Mouse (Mus musculus): ENCODE data around the gene Golgb1.

The Golgb1 gene

DNA sequence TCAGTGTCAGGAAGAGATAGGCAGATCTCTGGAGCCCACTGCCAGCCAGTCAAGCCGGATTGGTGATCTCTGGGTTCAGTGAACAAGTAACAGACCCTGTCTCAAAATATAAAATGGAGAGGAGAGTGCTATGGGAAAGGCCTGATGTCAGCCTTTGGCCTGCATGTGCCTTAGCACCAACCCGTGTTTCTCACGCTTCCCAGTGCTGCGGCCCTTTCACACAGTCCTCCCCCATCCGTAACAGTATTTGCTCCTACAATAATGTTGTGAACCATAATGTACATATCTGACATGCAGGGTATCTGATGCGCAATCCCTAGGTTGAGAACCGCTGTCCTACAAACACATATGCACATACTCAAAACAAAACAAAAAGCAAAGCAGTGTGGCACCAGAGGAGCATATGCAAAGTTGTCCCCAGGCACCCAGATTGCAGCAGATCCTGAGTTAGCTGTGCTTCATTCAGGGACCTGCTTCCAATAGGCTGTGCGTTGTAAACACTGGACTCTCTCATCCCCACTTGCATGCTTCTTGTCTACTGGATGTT, 46.2 kb downstream of the Golgb1 start:
- no peak for DNase-seq

DNA sequence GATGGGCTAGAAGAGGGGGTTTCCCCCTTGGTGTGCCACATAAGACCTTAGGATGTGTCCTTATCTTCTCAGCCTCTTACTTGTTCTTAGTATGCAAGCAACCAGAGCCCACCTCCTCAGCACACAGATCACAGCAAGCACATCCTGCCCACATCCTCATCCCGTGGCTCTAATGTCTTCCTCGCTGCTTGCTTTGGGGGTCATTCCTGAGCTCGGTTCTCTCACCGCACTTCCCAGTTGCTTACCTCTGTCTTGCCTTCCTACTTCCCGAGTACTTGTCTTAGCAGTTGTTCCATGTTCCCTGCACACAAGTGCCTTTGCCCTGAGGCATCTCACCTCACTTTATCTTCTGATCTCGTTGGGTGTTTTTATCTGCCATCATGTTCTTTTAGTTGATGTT, 47.0 kb downstream of the Golgb1 start:
- DNase-seq, result no peak

DNA sequence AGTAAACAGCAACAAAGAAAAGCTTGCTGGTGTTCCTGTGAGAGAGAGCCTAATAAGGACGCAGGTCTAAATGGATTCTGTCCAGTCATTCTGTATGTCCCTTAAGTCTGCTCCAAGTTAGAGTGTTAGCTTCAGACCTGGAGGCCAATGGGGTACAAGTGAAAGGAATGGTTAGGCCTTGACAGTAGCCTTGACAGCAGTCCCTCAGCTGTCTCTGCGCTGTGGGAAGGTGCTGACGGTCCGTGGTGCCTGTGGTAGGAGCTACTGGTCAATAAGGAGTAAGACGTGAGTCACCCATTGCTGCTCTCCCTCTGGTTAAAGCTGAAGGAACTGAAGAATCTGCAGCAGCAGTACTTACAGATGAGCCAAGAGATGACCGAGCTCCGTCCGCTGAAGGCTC, 49.4 kb downstream of the Golgb1 start:
- no peak for DNase-seq

DNA sequence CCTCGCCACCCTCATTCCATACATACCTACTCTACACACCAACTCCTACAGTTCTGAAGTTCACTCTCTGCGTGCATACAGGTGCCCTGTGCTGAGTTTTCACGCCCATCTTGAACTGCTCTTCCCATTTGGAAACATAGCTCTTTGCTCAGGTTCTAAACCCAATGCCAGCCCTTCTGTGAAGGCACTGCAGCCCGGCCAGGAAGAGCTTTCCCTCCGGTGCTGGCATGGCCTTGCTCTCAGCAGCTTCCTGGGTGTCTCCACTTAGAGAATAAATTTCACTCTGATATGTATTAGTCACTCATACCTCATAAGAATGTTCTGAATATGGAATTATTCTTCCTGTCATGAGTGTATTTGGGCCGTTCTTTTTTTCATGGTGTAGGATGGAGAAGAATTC, 50.4 kb downstream of the Golgb1 start:
- no peak for DNase-seq

DNA sequence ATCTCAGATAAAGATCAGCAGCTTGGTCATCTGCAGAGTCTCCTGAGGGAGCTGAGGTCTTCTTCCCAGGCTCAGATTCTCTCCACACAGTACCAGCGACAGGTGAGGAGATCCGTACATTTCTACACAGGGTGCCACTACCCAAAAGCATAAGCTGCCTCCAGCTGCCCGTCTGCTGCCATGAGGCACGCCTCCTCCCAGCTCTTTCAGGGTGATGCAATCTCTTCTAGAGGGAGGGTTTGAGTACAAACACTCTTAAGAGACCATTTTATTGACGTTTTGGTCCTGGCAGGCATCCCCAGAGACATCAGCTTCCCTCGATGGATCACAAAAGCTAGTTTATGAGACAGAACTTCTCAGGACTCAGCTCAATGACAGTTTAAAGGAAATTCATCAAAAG, 50.9 kb downstream of the Golgb1 start:
- DNase-seq, result no peak

DNA sequence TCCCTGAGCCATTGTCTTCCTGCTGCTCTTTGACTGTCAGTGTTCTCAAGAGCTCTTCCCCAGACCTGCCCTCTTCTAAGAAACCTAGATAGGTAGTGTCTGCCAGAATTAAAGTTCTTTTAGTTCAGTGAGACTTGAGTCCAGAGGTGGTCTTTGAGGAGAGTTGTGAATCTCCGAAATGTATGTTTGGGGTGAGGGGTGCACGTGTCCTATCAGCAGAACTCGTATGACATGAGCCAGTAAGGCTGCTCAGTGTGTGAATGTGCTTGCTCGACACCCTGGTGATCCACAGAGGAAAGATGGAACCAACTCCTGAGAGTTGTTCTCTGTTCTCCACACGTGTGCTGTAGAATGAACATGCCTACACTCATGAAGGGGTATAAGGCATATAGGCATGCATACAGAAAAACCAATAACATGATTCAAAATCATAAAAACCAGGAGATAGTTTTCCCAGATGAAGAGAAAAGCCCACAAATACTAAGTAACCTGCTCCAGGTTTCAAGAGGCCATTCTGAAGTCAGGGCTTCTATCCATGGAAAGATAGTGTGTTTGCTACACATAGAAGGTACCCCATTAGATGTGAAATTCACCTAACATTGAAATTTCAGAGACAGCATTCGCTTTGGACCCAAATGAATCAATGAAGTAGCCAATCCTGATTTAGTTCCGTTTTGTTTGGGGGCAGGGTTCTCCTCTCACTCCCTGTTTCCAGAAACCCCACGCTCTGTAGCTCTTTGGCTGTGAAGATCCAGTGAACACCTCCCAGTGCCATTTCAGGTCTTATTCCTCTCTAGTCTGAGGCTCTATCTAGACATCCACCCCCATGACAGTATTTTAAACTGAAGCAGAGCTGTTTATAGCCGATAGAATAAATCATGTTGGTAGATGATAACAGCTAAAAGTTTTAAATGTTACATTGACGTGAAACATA, 51.8 kb downstream of the Golgb1 start:
- no peak for DNase-seq

DNA sequence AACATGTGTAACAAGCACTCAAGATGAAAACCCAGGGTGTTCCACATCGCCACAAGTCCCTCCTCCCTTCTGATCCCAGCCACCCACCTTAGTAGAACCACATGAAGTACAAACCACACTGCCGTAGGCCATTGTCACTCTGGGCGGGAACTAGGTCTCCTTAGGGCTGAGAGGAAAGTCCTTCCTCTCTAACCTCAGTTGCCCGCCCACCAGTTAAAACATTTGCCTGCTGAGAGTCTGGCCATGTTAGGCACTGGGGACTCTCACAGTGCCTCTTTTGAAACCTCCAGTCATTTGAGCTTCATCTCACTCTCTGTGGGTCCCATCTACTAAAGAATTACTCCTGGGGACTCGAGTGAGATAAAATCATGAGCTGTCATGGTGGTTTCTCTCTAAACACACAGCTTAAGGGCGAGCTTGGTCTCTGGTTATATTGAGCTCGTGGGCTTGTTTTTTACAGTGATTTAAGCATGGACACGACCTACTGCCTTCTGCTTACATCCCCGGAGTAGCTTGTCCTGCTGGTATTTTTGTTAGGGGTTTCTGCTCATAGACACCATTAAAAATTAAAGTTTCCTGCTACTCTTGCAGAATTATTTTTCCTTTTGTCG, 52.7 kb downstream of the Golgb1 start:
- DNase-seq, result no peak

DNA sequence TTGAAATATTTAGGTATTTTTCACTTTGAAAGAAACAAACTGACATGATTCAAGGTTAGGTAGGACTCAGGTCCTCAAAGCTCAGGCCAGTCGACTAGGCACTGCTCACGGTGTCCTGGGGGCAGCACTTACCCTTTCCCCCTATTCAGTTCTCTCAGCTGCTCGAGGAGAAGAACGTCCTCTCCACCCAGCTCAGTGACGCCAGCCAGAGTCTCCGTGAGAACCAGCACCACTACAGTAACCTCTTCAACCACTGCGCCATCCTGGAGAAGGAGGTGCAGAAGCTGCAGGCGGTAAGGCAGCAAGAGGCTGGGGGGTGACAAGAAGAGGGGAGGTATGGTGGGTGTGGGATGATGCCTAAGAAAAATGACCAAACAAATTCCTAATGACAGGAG, 53.2 kb downstream of the Golgb1 start:
- DNase-seq, result no peak

DNA sequence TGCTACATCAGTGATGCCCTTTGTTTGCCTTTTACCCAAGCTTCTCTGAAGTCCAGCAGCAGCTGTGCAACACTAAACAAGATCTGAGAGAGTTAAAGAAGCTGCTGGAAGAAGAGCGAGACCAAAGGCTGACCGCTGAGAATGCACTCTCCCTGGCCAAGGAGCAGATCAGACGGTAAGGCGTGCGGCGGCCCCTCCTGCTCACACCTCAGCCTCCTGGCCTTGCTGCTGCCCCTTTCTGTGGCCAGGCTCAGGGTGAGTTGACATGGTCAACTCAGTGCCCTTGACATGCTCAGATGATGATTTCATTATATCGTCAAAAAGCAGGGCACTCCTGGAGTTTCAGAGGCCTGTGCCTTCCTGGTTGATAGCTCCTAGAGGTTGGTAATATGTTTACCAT, 54.3 kb downstream of the Golgb1 start:
- no peak for DNase-seq

DNA sequence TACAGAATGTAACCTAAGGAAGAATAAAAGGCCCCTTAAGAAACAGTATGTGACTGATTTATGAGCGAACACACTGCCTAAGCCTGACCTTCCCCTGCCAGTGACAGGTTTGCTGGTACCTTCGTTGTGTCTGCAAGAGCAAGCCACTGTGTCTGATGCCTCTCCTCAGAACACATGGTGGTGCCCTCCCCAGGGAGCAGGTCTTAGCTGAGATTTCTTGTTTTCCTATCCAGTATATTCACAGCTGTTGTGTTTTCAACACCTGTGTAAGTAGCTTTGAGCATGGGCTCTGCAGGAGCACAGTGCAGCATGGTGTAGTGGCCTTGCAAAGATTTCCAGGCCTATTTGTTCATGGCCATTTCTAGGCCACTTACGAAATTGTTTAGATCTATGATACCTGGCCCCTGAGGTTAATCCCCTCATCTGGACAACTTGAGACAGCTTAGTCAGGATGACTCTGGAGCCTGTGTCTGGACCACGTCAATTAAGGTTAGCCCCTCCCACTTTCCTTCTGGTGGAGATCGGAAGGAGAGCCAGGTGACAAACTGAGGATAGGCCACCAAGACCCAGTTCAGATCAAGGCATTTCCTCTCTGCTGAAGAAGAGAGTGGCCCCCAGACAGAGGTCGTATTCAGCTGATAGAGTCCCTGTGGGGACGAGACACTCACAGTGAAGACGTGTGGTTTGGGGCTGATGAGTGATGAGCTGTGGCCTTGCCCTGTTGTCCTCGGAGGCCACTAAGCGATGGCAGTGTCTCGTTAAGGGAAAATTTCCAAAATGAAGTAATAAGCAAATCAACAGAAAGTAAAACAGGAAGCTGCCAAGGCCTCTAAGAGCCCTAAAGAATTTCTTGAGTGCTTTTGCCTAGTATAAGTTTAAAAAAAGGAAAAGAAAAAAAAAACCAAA, 55.5 kb downstream of the Golgb1 start:
- DNase-seq, result no peak

DNA sequence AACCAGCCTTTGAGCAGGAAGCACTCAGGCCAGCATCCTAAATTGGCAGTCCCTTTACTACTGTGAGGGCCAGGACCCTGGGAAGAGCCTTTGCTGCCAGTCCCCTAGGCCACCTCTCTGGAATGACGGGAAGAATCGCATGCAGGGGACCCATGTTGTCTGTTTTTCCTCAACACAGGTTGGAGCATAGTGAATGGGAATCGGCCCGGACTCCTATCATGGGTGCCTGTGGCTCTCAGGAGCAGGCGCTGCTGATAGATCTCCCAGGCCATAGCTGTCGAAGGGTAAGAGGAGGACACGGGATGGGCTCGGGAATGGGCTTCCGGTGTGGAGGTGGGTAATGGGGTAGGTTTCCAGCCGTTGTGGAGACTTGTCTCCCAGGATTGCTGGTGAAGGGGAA, 56.4 kb downstream of the Golgb1 start:
- no peak for DNase-seq

DNA sequence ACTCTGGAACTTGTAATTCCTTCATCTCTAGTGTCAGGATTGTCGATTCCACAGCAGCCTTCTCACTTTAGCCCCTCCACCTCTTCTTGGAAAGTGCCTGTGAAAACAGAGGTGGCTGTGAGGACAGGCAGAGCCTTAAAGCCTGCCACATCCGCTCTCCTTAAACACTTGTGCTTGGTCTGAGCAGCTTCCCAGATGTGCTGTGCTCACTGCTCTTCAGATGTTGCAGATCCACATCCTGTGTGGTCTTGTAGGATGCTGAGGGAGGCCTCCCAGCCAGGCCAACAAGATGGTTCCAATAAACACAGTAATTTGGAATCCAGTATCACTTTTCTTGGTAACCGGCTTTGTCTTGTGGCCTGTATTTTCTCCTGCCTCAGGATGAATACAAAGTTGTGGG, 57.0 kb downstream of the Golgb1 start:
- DNase-seq, result no peak

DNA sequence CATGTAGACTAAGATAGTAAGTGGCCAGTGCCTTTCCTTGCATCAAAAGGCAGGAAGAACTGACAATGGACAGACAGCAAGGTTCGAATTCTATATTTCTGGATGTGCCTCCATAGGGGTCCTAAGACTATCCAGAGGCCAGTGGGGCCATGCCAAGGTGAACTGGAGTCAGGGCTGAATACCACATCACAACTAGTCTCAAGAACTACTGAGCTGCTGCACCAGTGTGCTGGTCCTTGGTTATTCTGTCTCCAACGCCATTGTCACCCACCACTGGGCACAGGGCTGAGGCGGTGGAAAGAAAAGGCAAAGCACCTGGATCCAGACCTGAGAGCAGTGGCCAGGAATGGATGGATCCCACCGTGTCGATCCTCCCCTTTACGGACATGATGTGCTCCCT, 57.6 kb downstream of the Golgb1 start:
- DNase-seq, result no peak

DNA sequence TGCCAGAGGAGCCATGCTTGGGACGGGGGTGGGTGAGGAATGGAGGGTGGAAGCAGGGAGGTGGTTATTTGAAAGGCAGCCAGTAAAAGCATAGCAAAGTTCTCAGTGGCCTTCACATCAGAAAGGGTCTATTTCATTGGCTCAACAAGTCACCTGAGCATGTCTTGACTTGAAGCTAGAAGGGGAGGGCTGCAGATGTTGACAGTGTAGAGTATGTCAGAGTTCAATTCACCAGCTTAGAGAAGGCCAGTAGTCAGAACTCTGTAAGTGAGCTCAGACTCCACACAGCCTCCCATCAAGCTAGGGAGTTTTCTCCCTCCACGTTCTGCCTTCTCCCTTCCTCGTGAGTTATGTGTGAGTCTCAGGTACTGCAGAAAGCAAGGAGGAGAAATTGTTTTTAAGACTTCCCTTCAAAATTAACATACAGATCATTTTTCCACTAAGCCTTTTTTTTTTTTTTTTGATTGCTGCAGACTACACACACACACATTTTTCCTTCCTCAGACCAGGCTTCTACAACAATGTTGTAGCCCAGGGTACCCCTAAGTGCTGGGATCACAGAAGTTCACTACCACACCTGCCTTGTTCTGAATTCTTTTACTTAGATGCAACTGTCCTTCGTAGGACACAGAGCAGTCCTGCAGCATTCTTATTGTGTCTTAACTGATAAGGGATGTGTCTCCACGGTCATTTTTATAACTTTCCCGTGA, 59.3 kb downstream of the Golgb1 start:
- DNase-seq, result no peak

DNA sequence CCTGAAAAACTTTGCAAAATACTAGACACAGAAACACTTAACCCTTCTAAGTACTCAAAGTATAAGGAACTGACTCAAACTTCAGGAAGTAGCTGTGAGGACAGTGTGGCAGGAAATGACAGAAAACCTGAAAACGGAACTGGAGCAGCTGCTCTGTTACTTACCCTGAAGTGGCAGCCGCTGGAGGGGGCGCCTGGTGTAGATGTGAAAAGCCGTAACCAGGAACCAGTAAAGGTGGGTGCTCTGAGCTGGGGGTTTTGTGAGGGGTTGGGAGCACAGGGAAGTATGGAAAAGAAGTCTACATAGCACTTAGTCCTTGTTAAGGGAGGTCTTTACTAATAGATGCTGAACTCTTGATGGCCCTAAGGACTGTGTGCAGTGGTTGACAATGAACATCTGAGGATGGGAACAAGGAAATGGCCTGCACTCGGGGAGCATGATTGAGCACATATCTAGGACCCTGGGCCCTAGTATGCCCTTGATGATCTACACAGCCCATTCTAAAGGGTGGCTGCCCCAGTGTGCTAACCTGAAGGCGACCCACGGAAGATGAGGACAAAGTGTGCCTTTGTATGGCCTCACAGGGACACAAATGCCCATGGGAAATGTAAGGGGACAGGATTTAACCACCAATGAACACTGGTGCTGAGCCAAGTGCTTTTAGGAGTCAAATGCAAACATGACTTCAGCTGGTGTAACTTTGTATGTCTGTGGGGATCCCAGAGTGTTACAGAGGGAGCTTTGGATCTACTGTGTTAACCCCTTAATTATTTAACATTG, 60.1 kb downstream of the Golgb1 start, which contains the start of gene Hcls1:
TSS of gene Hcls1 (plus strand) at position 143 of the 780 bp plus-strand sequence.
- no peak for DNase-seq

DNA sequence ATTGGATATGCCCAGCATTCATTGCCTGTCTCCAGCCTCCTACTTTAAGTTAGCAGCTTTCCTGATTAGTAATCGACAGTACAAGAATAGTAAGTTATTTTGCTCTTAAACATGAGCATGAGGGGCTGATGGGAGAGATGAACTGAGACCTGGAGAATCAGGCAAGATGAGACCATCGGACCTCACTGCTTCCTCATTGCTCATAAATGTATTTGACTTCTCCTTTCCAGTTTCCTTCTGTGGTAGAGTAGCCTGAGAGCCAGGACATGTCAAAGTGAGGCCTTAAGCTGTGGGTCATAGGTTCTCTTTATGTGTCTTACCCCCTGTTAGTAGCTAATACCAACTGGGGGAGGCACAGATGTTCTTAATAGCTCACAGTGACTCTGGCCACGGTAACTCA, 60.9 kb downstream of the Golgb1 start:
- no peak for DNase-seq

DNA sequence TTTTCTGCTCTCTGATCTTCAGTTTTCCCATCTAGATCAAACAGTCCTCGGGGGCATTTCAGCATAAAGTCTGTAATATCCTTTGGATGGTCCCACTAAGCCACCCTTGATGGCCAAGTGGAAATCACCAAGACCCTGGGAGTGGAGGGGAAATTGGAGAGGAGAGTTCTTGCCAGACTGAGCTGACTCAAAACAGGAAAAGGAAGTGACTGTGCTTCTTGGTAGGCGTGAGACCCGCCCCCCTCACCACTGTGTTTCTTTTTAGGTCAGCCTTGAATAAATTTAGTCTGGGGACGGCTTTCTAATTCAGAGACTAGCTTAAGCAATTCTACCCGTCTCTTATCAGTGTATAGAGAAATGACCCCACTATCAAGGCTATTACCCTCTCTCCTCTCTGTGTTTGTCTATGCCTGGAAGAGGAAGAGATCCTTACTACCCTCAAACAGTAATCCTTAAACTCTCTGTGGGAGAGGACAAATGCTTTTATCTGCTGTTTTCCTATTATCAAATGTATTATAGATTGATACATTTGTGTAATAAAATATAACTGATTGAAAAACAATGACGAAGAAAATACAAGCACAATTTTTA, 66.3 kb downstream of the Golgb1 start:
- DNase-seq, result no peak

DNA sequence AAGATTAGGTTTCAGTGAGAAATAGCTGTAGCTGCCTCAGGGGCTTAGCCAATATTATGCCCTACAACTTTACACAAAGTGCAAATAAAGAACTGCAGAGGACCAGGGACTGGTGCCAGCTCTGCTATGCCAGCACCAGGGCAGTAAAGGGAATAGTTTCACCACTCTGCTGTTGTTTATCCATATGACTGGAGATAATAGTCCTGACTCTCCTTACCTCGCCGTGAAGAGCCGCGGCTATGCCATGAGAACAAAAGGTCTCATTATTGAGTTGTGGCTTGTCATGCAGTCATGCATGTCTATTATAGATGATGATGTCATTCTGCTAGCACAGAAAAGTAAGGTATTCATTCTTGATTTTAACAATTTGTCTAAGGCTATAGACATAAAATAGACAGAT, 67.0 kb downstream of the Golgb1 start:
- DNase-seq, result no peak

DNA sequence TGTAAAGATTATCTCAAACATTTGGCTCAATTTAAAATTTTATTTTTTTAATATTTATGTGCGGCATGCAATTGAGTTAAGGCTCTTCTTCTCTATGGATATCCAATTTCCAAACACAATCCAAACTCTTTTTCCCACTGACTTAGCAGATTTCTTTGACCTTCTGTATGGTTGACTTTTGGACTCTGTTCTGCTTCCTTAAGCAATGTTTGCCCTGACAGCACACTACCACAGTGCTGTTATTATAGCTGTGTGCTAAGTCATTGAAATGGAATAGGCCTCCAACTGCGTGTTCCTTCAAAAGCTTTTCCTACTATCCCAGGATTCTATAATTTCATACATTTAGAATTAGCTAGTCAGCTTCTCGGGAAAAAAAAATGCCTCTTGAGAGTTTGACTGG, 68.7 kb downstream of the Golgb1 start:
- DNase-seq, result no peak

DNA sequence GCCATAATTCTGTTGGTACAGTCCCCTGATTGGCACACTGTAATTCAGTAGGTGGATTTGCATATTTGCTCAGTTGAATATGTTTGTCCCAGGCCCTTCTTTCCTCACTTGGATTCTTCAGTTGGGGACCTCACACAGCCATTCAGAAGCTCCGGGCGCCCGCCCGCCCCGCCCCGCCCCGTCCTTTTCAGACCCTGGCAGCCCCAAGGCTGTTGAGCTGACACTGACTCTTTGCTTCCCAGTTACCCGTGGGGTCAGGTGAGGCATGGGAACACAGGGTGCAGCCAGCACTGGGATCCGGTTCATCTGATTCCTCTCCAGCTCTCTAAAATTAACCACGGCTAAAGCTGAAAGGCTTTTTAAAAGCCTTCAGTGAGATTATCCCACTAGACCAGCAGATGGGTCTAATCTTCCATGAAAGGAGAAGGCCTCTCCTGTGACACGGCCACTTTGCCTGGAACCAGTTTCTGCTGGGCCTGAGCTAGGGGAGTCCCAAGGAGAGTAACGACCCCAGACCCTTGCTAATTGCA, 70.0 kb downstream of the Golgb1 start:
- DNase-seq, result peak; percentile 56

Measured in cerebellum, adult 9-11 months (tissue).